Mouse (Mus musculus) liver, adult 2 months (tissue): ENCODE results near the gene Nelfa.

Experiments used
- CTCF ChIP-seq: fragments of 200-500 bp; IDR thresholded peaks from 2 replicates; pipeline ENCODE4 v1.5.1; 2011; ENCODE audit warnings: low read depth, low read length, control low read depth
- POLR2A ChIP-seq: fragments of 200-500 bp; IDR thresholded peaks from 2 replicates; pipeline ENCODE4 v1.6.1; 2011; ENCODE audit warnings: low read length, control low read depth; ENCODE audit not compliant: insufficient read depth; ENCODE audit errors: extremely low read depth

DNA sequence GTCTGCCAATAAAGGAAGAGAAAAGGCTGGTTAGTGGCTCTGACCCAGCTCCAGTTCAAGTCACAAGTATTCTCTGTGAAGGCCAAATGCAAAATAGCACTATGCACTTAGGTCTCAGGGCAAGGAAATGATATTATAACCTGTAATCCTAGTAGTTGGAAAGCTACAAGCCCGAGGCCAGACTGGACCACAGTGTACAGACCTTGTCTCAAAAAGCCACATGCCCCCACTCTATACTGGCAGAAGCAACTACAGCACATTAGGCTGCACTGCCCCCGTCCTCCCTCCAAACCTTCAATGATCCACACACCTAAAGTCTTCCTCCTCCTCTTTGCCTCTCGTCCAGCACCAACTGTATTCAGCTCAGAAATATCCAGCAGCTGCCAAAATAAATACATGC is 34.9 kb downstream of the Nelfa start:
- TF ChIP-seq POLR2A (no peak), CTCF (no peak)
